Mouse (Mus musculus) heart, adult 2 months (tissue): ENCODE results near the gene Hps5.

ENCODE experiments used
- CTCF ChIP-seq: fragments of 200-600 bp; IDR thresholded peaks from 2 replicates; pipeline ENCODE4 v1.8.1; 2022; ENCODE audit warnings: antibody characterized with exemption, mild to moderate bottlenecking, moderate library complexity
- EP300 ChIP-seq: fragments of 200-500 bp; IDR thresholded peaks from 2 replicates; pipeline ENCODE4 v1.6.1; 2011; ENCODE audit warnings: low read depth, low read length, control low read depth; ENCODE audit not compliant: insufficient read depth
- POLR2A ChIP-seq: fragments of 200-500 bp; IDR thresholded peaks from 2 replicates; pipeline ENCODE4 v1.6.1; 2011; ENCODE audit warnings: mild to moderate bottlenecking, low read depth, low read length, control low read depth; ENCODE audit not compliant: insufficient read depth

DNA sequence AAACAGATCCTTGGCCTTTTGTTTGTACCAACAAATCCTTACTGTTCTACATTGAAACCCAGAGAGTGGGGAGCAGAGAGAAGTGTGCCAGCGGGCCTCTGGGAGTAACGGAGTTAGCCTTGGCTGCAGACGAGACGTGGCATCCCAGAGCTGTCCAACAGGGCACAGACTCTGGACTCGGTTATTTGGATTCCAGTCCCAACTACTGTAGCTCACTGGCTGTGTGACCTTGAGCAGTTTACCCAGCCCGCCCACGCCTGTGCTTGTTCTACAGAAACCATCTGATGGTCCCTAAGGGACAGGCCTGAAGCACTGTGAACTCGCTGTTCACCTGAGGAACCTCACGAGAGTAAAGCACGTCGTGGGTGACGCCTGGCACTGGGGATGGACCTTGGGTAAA, 34.0 kb upstream of the Hps5 start:
- TF ChIP-seq CTCF (no peak), POLR2A (no peak), EP300 (no peak)
